Comparison of ENCODE assay signal across 8 mouse cellular contexts in the genomic region with DNA sequence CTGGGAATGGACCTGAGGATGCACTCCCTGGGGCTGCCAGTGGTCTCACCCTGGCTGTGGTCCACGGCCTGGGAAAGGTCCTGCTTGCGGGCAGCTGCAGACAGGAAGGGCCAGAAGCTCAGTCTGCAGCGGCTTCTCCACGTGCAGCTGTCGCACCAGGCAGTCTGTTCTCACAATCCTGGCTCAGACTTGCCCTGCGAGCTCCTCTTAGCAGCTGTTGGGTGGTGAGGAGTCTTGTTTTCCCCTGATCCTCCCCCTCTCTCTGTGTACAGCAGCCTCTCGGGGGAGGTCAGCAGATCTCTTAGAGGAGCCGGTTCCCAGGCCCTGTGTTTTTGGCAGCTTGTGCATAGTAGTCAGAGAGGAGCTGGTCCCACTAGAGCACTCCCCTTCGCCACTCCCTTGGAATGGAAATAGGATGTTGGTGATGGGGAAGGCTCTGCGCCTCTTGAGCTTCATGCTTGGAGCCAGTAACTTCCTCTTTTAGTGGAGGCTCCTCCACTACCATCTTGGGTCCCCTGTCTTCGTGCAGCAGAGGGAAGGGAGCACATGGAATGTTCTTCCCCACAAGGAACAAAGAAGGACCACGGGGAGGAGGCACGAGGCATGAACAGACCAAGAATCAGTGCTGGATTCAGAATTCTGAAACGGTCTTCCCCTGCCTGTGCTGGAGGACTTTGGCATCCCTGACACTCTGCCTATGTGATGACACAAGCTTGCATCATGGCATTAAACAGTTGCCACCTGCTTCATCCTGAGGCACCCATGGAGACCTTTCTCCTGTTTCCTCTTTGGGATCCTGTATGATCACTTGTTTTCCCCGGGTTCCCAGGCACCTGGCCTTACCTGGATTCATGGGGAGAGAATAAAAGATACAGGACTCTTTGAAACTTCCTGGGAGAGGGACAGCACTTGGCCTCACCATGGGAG. TPM values are rescaled to one million over a fixed set of nuclear protein-coding genes. Genes with fewer than 3 reads are reported as not detected.
A peak's percentile ranks its signal among the peaks of the same experiment; 100 is the strongest.
DNase-seq lines count a peak whose midpoint lies in the region; ATAC-seq lines count a peak whose summit lies in the region.

No protein-coding gene starts in this region.

- peak; percentile 72 for ATAC-seq in frontal cortex, adult (ENCODE audit: low TSS enrichment)
- no peak for ATAC-seq in midbrain, embryonic 14.5 days (ENCODE audit: low FRiP score, low TSS enrichment)

- H3K4me2 ChIP-seq in midbrain, embryonic 14.5 days (ENCODE audit: low read length) = no peak overlapping the region

- H3K9me3 ChIP-seq in midbrain, embryonic 14.5 days (ENCODE audit: control insufficient read depth, low read length) = no peaks in the 10 kb centered on the region

- no peak overlapping the region for H3K4me3 ChIP-seq in midbrain, embryonic 14.5 days (replicated peaks; ENCODE audit: low read depth, low read length)

- H3K27ac ChIP-seq in midbrain, embryonic 14.5 days (replicated peaks; ENCODE audit: low read depth, low read length) = no peak overlapping the region

- 71% methylated on average over 15 of the region's 15 CpGs for WGBS in midbrain, embryonic 14.5 days

- DNase-seq in frontal cortex, postnatal 25 days (ENCODE audit: low spot score in 2 of 2) = no peak
- peak; percentile 13 for DNase-seq in urinary bladder, postnatal 25 days (ENCODE audit: low spot score)
- no peak for DNase-seq in urinary bladder, postnatal 10 days (ENCODE audit: low spot score)
- DNase-seq in kidney, adult 9 months = peak; percentile 43
- DNase-seq in midbrain, embryonic 14.5 days = peak; percentile 21
- DNase-seq in adrenal gland, postnatal 4 days (ENCODE audit: low spot score in 2 of 2) = no peak
- DNase-seq in embryo, embryonic 11 days = no peak

- H3K36me3 ChIP-seq in midbrain, embryonic 14.5 days (ENCODE audit: control insufficient read depth, insufficient read depth, low read length) = no peaks in the 10 kb centered on the region

- H3K27me3 ChIP-seq in midbrain, embryonic 14.5 days (ENCODE audit: control insufficient read depth, insufficient read depth, low read length) = no peaks in the 10 kb centered on the region

- H3K9ac ChIP-seq in midbrain, embryonic 14.5 days (replicated peaks; ENCODE audit: low read length) = 0 out of 2 replicates have a peak overlapping the region, but pooled peaks have one; percentile 9

- H3K4me1 ChIP-seq in midbrain, embryonic 14.5 days (ENCODE audit: control insufficient read depth, insufficient read depth, low read length) = no peaks in the 10 kb centered on the region

RNA-seq across cellular contexts. Expression of gene Slc35b1, which starts 14.3 kb away (rescaled TPM):
- 158 and 167 TPM in 2 replicates for polyA plus RNA-seq in midbrain, embryonic 14.5 days (2014; fragmentation: Nextera tagmentation; extraction: Ambion mirVana)
- 10 to 100 TPM; 64.7 to 71.1 TPM for total RNA-seq in adrenal gland, postnatal 4 days (2021)

RNA-seq across cellular contexts. Expression of gene Fam117a, which starts 33.4 kb away (rescaled TPM):
- 2.4 and 2.5 TPM in 2 replicates for polyA plus RNA-seq in midbrain, embryonic 14.5 days (2014; fragmentation: Nextera tagmentation; extraction: Ambion mirVana)
- total RNA-seq in adrenal gland, postnatal 4 days (2021) = 10 to 100 TPM; 21.9 to 27.8 TPM

RNA-seq across cellular contexts. Expression of gene Spop, which starts 43.7 kb away (rescaled TPM):
- 138 and 161 TPM in 2 replicates for polyA plus RNA-seq in midbrain, embryonic 14.5 days (2014; fragmentation: Nextera tagmentation; extraction: Ambion mirVana)
- 100 to 1,000 TPM; 122 to 124 TPM for total RNA-seq in adrenal gland, postnatal 4 days (2021)

Comparison
In these comparisons a context has a peak if more than half of its experiments do, and no peak if none do; other contexts are left out.
1. DNase-seq: peak in urinary bladder, postnatal 25 days (single experiment), kidney, adult 9 months (single experiment) and midbrain, embryonic 14.5 days (single experiment); none in frontal cortex, postnatal 25 days (0 of 2), urinary bladder, postnatal 10 days (single experiment), adrenal gland, postnatal 4 days (0 of 2) and embryo, embryonic 11 days (single experiment).